Mouse (Mus musculus): ENCODE measurements around the gene Gabrr3.
"Not testable (repeated sequence)": the region's sequence is repeated elsewhere in the genome, so short reads cannot be mapped to it uniquely, and the experiment has no call there.

Gene Gabrr3

GRCm38 (mm10) chr16:59407032-59407431, at the start of gene Gabrr3:
TSS of gene Gabrr3 (plus strand) at chr16:59407332.
- in situ Hi-C loops (cut with MboI, MseI), result loop anchor here (10.0 to 25.0 kb wide), 2 partner anchors 795 to 862 kb away; partner anchors contain the start of gene Gm813 (in 1 of the 2)

DNA sequence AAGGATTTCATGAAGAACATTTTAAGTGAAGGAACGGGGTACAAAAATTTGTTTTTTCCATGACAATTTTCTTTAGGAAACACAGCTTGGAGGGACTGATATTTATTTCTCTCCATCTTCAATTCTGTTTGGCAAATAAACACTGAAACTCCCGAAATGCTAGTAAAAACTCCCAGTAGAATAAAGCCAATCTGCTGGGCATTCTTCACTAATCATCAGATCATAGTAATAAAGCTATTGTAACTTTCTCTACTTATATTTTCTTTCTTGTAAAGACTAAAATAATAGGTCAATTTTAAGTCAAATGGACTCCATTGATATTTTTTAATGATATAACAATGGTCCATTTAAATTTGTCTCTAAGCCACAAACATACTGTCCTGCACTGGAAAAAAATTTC, 43.2 kb upstream of the Gabrr3 start, which contains the start of gene Olfr209:
Gene Olfr209, minus strand, starts transcription at position 101 of the 400 bp plus-strand sequence.
- in situ Hi-C loops (cut with MboI, MseI), result no loop called here

- in situ Hi-C loops (cut with MboI, MseI), result no loop called here
Observed at GRCm38 (mm10) chr16:59393300-59393699, 13.8 kb upstream of the Gabrr3 start.

DNA sequence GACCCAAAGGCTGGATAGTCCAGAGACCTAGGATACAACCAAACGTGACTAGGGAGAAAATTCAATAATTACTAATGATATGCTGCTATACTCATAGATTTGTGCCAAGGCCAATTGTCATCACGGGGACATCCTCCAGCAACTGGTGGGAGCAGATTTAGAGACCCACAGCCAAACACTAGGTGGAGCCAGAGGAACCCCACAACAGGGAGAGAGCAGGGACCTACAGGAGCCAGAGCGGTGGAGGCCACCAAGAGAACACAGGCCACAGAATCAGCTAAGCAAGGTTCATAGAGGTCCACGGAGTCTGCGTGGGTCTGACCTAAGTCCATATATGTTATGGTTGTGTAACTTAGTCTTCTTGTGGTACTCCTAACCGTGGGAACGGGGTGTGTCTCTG, 6.0 kb upstream of the Gabrr3 start:
- in situ Hi-C loops (cut with MboI, MseI), result loop anchor here (5.0 to 25.0 kb wide), 4 partner anchors 789 to 954 kb away; partner anchors contain the start of gene Gm813 (in 1 of the 2)

- in situ Hi-C loops (cut with MboI, MseI), result loop anchor here (5.0 to 25.0 kb wide), 4 partner anchors 790 to 955 kb away; partner anchors contain the start of gene Gm813 (in 1 of the 2)
Observed at GRCm38 (mm10) chr16:59401985-59402384, 5.1 kb upstream of the Gabrr3 start.

DNA sequence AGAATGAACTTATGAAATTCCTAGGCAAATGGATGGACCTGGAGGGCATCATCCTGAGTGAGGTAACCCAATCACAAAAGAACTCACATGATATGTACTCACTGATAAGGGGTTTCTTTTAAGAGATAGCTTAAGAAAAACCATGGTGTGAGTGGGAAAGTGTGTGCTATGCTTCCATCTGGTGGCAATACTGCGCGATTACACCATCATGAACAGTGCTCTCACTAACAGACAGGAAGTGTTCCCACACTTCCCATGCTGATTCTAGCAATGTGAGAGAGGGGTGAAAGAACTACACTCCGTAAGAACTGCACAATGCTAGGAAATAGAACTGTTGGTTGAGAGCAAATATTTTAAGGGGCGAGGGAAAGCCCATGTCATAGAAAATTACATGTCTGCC, 3.4 kb upstream of the Gabrr3 start:
- in situ Hi-C loops (cut with MboI, MseI), result loop anchor here (5.0 to 25.0 kb wide), 4 partner anchors 791 to 956 kb away; partner anchors contain the start of gene Gm813 (in 1 of the 2)

DNA sequence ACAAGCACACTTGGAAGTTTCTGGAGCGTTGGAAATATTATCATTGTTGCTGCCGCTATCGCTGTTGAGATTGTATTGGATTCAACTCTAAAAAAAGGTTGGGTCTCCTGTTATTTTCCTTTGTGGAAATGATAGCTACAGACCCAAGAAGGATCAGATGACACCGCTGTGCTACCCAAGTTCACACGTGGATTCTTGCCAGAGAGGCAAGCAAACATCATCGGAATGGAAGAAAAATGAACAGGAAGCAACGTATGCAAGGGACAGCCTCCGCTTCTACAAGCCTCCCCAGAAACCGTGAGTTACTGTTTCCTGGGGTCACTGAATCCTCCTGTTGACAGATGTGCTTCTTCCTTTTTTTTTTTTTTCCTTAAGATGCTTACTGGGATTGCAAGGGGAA, 2.3 kb upstream of the Gabrr3 start:
- in situ Hi-C loops (cut with MboI, MseI), result loop anchor here (5.0 to 25.0 kb wide), 4 partner anchors 792 to 957 kb away; partner anchors contain the start of gene Gm813 (in 1 of the 2)

- in situ Hi-C loops (cut with MboI, MseI), result loop anchor here (10.0 to 25.0 kb wide), 2 partner anchors 797 to 865 kb away; partner anchors contain the start of gene Gm813 (in 1 of the 2)
Observed at GRCm38 (mm10) chr16:59409341-59409748, 2.2 kb downstream of the Gabrr3 start.

- in situ Hi-C loops (cut with MboI, MseI), result loop anchor here (10.0 to 25.0 kb wide), 2 partner anchors 797 to 865 kb away; partner anchors contain the start of gene Gm813 (in 1 of the 2)
Observed at GRCm38 (mm10) chr16:59409800-59410199, 2.7 kb downstream of the Gabrr3 start.

DNA sequence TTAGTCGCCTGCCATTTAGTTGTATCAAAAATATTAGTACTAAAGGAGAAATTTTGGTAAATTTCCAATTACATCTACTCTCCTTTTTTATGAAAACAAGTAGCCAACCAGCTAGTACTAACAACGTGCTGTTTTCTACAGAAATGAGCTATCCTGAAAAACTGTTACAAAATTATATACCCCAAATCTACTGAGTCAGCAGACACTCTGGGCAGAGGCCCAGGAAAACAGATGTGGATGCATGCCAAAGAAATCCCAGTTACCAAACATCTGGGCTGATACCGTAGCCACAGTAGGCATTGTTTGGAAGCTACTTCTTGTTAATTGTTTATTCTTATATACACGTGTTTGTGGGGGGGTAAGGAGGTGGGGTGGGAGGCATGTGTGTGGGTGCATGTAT, 6.3 kb downstream of the Gabrr3 start:
- in situ Hi-C loops (cut with MboI, MseI), result loop anchor here in 1 of 2 experiments (25.0 kb wide), 1 partner anchor 801 kb away; the partner anchor contains the start of gene Gm813

DNA sequence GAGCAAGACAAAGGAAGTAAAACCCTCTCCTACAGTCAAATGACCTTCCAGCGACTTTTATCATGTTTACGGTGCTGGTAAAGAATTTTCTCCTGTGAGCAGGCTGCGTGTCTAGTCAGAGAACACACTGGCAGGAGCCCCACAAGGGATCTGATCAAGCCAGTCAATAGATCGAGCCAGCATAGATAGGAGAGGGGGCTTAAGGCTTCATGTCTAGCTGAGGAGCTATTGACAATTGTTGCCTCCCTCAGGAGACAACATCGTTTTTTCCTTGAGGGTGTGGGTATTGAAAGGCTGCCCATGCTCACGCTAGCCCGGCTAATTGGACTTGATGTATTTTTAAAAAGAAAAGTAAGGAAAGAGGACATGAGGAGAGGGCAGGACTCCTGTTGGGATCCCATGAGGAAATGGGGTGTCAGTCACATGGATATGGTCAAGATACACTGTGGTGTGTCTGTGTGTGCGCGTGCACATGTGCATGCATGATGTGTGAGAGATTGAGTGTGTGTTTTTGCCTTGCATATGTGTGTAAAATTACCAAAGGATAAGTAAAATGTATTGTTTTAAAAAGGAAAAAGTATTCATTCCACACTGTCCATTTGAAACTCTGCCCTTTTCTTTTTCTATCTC, 13.2 kb downstream of the Gabrr3 start:
- in situ Hi-C loops (cut with MboI, MseI), result loop anchor here (5.0 to 25.0 kb wide), 3 partner anchors 197 to 1524 kb away; partner anchors contain the start of gene Gm813 (in 1 of the 2)

- in situ Hi-C loops (cut with MboI, MseI), result loop anchor here (5.0 to 25.0 kb wide), 3 partner anchors 196 to 1524 kb away; partner anchors contain the start of gene Gm813 (in 1 of the 2)
Observed at GRCm38 (mm10) chr16:59420867-59421251, 13.7 kb downstream of the Gabrr3 start.

DNA sequence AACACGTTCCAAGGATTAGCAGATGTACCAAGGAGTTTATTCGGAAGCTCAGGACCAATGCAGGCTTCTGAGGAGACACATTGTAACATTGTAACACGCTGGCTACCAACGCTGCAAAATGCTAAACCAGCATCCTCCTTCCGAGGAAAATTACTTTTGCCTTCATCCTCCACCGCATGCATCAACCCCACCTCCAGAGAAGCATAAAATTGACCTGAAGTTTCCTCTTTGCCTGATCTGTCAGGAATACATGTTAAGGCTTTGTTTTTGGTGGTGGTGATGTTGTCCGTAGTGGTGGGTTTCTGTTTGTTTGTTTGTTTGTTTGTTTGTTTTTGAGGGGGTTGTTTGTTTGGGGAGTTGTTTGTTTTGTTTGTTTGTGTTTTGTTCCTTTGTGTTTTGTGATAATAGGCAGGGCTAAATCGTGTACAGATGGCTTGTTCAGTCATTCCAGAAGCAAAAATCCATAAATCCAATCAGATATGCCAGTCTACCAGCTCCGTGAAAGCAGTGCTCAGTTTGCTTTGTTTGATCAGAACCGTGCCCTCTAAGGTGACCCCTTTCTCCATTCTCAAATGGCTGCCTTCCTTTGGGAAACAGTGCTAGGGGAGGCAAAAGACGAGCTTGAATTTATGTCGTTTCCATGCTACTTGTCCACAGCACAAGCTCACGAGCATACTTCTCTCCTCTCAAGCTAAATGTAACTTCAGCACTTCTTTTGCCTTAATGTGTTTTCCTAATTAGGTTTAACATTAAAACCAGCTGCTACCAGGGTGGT, 14.6 kb downstream of the Gabrr3 start:
- in situ Hi-C loops (cut with MboI, MseI), result loop anchor here (5.0 to 25.0 kb wide), 3 partner anchors 196 to 1523 kb away; partner anchors contain the start of gene Gm813 (in 1 of the 2)

DNA sequence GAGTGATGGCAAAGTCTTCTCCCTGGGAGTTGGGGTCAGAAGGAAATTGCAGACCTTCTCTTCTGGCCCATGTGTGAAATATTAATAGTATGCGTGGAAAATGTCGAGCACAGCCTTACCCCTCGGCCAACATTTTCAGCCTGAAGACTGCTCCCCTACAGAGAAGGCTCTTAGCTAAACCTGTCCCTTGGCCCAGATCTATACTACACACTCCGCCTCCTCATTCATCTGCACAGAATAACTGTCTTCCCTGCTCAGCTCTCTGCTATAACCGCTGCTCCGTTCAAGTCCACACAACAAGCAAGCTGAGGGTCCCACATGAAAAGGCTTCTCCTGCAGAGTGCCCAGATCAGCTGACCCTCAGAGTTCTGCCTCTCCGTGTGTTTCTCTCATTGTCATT, 20.8 kb downstream of the Gabrr3 start:
- in situ Hi-C loops (cut with MboI, MseI), result loop anchor here in 1 of 2 experiments (10.0 kb wide), 1 partner anchor 1517 kb away; no protein-coding TSS in a partner anchor

GRCm38 (mm10) chr16:59433181-59433580, 26.0 kb downstream of the Gabrr3 start:
- in situ Hi-C loops (cut with MboI, MseI), result no loop called here

DNA sequence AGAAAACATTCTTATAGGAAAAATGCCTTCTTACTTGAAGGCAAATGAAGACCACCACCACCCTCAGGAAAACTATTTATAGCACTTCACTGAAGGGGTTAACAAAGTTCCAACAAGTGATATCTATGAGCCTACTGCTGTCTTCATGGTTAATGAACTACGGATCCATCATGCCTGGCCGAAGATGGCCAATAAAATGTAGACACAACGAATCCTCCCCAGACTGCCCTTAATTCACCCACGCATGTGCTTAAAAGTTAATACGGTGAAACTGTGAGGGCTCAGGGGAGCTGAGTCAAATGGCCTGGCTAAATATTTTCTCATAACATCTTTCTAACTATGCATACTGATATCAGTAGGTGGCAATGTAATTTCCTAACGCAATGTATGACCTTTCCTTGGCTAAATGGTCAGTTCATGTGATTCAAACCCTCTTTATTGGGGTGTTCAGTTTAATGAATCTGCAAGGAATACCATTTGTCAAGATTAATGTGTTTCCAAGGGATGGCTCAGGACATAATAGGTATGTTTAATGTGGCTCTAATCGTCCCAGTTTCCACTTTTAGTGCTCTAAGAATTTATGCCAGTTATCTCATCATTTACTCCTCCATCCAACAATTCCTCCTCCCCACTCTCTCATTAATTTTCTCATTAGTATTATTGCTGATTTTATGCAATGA, 37.9 kb downstream of the Gabrr3 start:
- in situ Hi-C loops (cut with MboI, MseI), result loop anchor here in 1 of 2 experiments (10.0 kb wide), 1 partner anchor 900 kb away; no protein-coding TSS in a partner anchor

DNA sequence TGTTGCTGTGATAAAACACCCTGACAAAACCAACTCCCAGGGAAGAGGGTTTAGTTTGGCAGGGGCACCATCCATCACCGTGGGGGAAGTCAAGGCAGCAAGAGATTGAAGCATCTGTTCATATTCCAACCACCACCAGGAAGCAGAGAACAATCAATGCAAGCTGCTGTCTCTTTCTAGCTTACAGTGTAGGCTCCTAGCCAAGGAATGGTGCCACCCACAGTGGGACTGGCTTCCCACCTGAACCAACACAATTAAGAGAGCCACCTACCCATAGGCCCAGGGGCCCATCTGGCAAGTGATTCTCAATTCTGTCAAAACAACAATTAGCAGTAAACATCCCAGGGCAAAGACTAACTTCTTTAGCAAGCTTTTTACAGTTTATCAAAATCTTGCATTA, 41.0 kb downstream of the Gabrr3 start:
- in situ Hi-C loops (cut with MboI, MseI), result loop anchor here in 1 of 2 experiments (10.0 kb wide), 1 partner anchor 903 kb away; no protein-coding TSS in a partner anchor

GRCm38 (mm10) chr16:59449092-59449491, 42.0 kb downstream of the Gabrr3 start:
- in situ Hi-C loops (cut with MboI, MseI), result loop anchor here in 1 of 2 experiments (10.0 kb wide), 1 partner anchor 904 kb away; no protein-coding TSS in a partner anchor

- in situ Hi-C loops (cut with MboI, MseI), result no loop called here
Observed at GRCm38 (mm10) chr16:59451813-59452212, 44.7 kb downstream of the Gabrr3 start.

DNA sequence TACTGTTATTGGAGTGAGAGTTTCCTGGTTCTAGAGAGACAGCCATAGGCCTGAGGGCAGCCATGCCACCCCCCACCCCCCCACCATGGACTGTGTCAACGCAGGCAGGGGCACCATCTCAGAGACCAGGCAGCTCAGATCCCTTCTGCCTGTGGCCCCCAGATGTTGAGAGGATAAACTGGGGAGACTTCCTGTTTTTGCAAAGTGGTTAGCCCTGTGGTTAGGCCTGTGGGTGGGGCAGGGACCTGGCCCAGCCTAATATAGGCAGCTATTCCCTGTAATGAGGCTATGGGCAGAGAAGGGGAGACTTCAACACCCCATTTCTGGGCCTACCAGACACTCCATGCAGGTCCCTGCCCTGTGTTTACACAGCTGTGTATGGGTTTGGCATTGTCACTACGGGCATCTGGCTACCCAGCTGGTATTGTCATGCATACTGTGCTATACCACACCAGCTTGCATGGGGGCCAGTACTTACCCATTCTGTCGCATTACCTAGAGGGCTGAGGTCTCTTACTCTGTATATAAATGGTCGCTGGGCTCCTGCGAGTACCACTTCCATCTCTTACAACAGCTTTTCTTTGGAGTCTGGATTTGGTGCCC, 52.2 kb downstream of the Gabrr3 start:
- in situ Hi-C loops (cut with MboI, MseI), result not testable (repeated sequence)
